9 mouse cellular contexts compared by ENCODE assay signal in the genomic region with DNA sequence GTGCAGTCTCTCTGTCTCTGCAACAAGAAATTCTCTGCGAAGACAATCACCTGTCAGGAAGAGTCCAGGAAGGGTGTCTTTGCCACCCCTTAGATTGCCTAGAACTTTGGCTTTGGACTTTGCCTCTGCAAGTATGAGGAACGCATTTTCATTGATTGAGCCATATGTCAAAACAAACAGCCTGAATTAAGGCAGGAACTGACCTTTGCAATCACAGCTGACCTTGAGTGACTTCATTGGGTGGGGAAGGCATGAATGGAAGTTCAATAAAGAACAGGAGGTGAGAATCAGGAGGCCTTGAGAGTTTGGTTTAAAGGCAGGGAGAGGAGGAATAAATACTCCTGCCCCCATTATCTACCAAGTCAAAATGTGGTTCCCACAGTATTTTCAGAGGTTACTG. TPM values are rescaled to one million over a fixed set of nuclear protein-coding genes. Genes with fewer than 3 reads are reported as not detected.
DNase-seq lines count a peak whose midpoint lies in the region; ATAC-seq lines count a peak whose summit lies in the region.
"Had no signal": no experiment of that assay in that cellular context is flagged by ENCODE, and none has a peak within 500 bp of the region (broad histone marks: within the 10 kb centered on the region; RNA-seq: fewer than 3 reads in every experiment).

No protein-coding gene starts in this region.

- no peaks in the 10 kb centered on the region for H3K36me3 ChIP-seq in kidney, embryonic 16.5 days (ENCODE audit: insufficient read depth, low read length)
- H3K36me3 ChIP-seq in forebrain, embryonic 13.5 days (ENCODE audit: poor library complexity, severe bottlenecking) = no peaks in the 10 kb centered on the region
- no peaks in the 10 kb centered on the region for H3K36me3 ChIP-seq in limb, embryonic 15.5 days
- H3K36me3 ChIP-seq in neural tube, embryonic 15.5 days = no peaks in the 10 kb centered on the region

- peak overlapping the region; percentile 69 for H3K4me2 ChIP-seq in kidney, embryonic 16.5 days (replicated peaks; ENCODE audit: low read depth, low read length)
- peak overlapping the region; percentile 70 for H3K4me2 ChIP-seq in forebrain, embryonic 13.5 days
- H3K4me2 ChIP-seq in limb, embryonic 15.5 days = peak overlapping the region; percentile 79
- H3K4me2 ChIP-seq in neural tube, embryonic 15.5 days = peak overlapping the region; percentile 75

- no peak for ATAC-seq in kidney, embryonic 16.5 days (ENCODE audit: low FRiP score, low TSS enrichment)
- no peak for ATAC-seq in forebrain, embryonic 13.5 days
- no peak for ATAC-seq in limb, embryonic 15.5 days (ENCODE audit: insufficient number of reproducible peaks, low FRiP score, low TSS enrichment, low read depth)
- ATAC-seq in neural tube, embryonic 15.5 days (ENCODE audit: low FRiP score) = no peak

- no peak overlapping the region for H3K4me3 ChIP-seq in kidney, embryonic 16.5 days (ENCODE audit: low read length)
- peak overlapping the region; percentile 90 for H3K4me3 ChIP-seq in forebrain, embryonic 13.5 days
- peak overlapping the region; percentile 68 for H3K4me3 ChIP-seq in limb, embryonic 15.5 days
- peak overlapping the region; percentile 68; the same call in 1 of the 2 replicates for H3K4me3 ChIP-seq in neural tube, embryonic 15.5 days (replicated peaks)

- peaks cover 14% of the 10 kb centered on the region for H3K4me1 ChIP-seq in kidney, embryonic 16.5 days (ENCODE audit: insufficient read depth, low read length)
- H3K4me1 ChIP-seq in forebrain, embryonic 13.5 days = peaks cover 22% of the 10 kb centered on the region
- H3K4me1 ChIP-seq in limb, embryonic 15.5 days = peaks cover 11% of the 10 kb centered on the region; the same call in 1 of the 2 replicates
- peaks cover 14% of the 10 kb centered on the region for H3K4me1 ChIP-seq in neural tube, embryonic 15.5 days

- 60% methylated on average over 2 of the region's 2 CpGs for WGBS in kidney, embryonic 16.5 days
- 72% methylated on average over 2 of the region's 2 CpGs for WGBS in forebrain, embryonic 13.5 days
- WGBS in limb, embryonic 15.5 days = 65% methylated on average over 2 of the region's 2 CpGs
- WGBS in neural tube, embryonic 15.5 days = 74% methylated on average over 2 of the region's 2 CpGs

- H3K27me3 ChIP-seq in kidney, embryonic 16.5 days (ENCODE audit: insufficient read depth, low read length) = no peaks in the 10 kb centered on the region
- peaks cover 8% of the 10 kb centered on the region for H3K27me3 ChIP-seq in forebrain, embryonic 13.5 days
- no peaks in the 10 kb centered on the region; the same call in 1 of the 2 replicates for H3K27me3 ChIP-seq in limb, embryonic 15.5 days
- H3K27me3 ChIP-seq in neural tube, embryonic 15.5 days (replicated peaks) = no peaks in the 10 kb centered on the region; the same call in 1 of the 2 replicates

- DNase-seq in kidney, postnatal 10 days = no peak
- DNase-seq in frontal cortex, adult 2 months (ENCODE audit: extremely low spot score in 1 of 2, low spot score in 1 of 2) = no peak
- no peak for DNase-seq in lung, adult 18-20 months
- DNase-seq in cerebellum, postnatal 25 days = no peak
- DNase-seq: spleen, adult 18-20 months had no signal

- no peaks in the 10 kb centered on the region for H3K9me3 ChIP-seq in kidney, embryonic 16.5 days (ENCODE audit: low read length)
- no peaks in the 10 kb centered on the region for H3K9me3 ChIP-seq in forebrain, embryonic 13.5 days (replicated peaks)
- no peaks in the 10 kb centered on the region for H3K9me3 ChIP-seq in limb, embryonic 15.5 days
- no peaks in the 10 kb centered on the region for H3K9me3 ChIP-seq in neural tube, embryonic 15.5 days (replicated peaks)

- no peak overlapping the region for H3K9ac ChIP-seq in kidney, embryonic 16.5 days (replicated peaks; ENCODE audit: low read length)
- H3K9ac ChIP-seq in forebrain, embryonic 13.5 days = no peak overlapping the region
- H3K9ac ChIP-seq in limb, embryonic 15.5 days = 0 out of 2 replicates have a peak overlapping the region, but pooled peaks have one; percentile 52
- no peak overlapping the region; the same call in 1 of the 2 replicates for H3K9ac ChIP-seq in neural tube, embryonic 15.5 days (replicated peaks)

- H3K27ac ChIP-seq in kidney, embryonic 16.5 days (ENCODE audit: low read length) = no peak overlapping the region
- H3K27ac ChIP-seq in forebrain, embryonic 13.5 days = no peak overlapping the region
- H3K27ac ChIP-seq in limb, embryonic 15.5 days = 0 out of 2 replicates have a peak overlapping the region, but pooled peaks have one; percentile 84
- H3K27ac ChIP-seq in neural tube, embryonic 15.5 days (replicated peaks) = peak overlapping the region; percentile 90; the same call in 1 of the 2 replicates

RNA-seq across cellular contexts. Expression of gene Cers6, which starts 0.8 kb away (rescaled TPM):
- 29.2 and 34.9 TPM in 2 replicates for polyA plus RNA-seq in kidney, embryonic 16.5 days (2015; fragmentation: Nextera tagmentation; extraction: Ambion mirVana)
- polyA plus RNA-seq in forebrain, embryonic 13.5 days (2015; fragmentation: Nextera tagmentation; extraction: Ambion mirVana) = 36.7 and 40.1 TPM in 2 replicates
- polyA plus RNA-seq in limb, embryonic 15.5 days (2015; fragmentation: Nextera tagmentation; extraction: Ambion mirVana) = 24.3 and 27.6 TPM in 2 replicates
- 51.1 and 52.1 TPM in 2 replicates for polyA plus RNA-seq in neural tube, embryonic 15.5 days (2015; fragmentation: Nextera tagmentation; extraction: Ambion mirVana)
- polyA plus RNA-seq in frontal cortex, adult 2 months (2012; rRNA removed) = 37.0 and 37.7 TPM in 2 replicates

Comparison
In these comparisons a context has a peak if more than half of its experiments do, and no peak if none do; other contexts are left out.
1. H3K27ac ChIP-seq: peak in limb, embryonic 15.5 days (single experiment) and neural tube, embryonic 15.5 days (single experiment); none in kidney, embryonic 16.5 days (single experiment) and forebrain, embryonic 13.5 days (single experiment).
2. Peak in every context shown above with its lines, with median percentiles within 50 percentile points of each other: H3K4me2 ChIP-seq.